Mouse (Mus musculus) frontal cortex, adult 2 months (tissue): ENCODE measurements around the gene Angel1. TPM values are rescaled to one million over a fixed set of nuclear protein-coding genes. Genes with fewer than 3 reads are reported as not detected.
A peak's percentile ranks its signal among the peaks of the same experiment; 100 is the strongest.

Experiments
- DNase-seq, 2 experiments: peaks; one replicate each; pipeline ENCODE4 v3.0.0; 2022; ENCODE audit warnings: low spot score in 1 of 2; ENCODE audit errors: extremely low spot score in 1 of 2
- polyA plus RNA-seq: library from polyadenylated mRNA; depleted of rRNA; stranded (reverse); fragments of >200 nt; gene quantifications from 2 replicates; pipeline ENCODE4 v1.2.3, GENCODE M21; 2012

Angel1 gene
- polyA plus RNA-seq, 1 experiment, result 14.1 TPM

- no peak for DNase-seq
Measured at GRCm38 (mm10) chr12:86705843-86706242, 20.4 kb downstream of the Angel1 start.

- no peak for DNase-seq
Measured at GRCm38 (mm10) chr12:86702690-86703089, 23.6 kb downstream of the Angel1 start.

- DNase-seq, result no peak
Measured at GRCm38 (mm10) chr12:86701491-86701890, 24.8 kb downstream of the Angel1 start.

DNA sequence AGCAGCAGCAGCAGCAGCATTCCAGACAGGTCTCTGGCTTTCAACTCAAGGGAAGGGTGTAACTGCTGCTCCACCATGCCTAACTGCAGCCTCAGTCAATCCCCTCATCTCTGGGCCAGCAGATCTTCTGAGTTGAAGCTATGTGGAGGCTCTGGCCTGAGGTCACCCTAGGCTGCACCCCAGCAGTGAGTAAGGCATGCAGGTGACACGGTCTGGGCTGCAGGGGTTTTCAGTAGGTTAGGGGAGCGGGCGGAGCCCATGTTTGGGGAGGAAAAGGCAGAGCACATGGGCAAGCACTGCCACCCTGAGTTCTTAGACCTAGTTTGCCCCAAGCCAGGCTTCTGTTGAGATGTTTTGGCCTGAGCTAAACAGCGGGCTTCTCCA, 25.3 kb downstream of the Angel1 start:
- DNase-seq, result no peak

GRCm38 (mm10) chr12:86699965-86700926, 26.0 kb downstream of the Angel1 start:
- DNase-seq, result peak; percentile 90 to 92

DNA sequence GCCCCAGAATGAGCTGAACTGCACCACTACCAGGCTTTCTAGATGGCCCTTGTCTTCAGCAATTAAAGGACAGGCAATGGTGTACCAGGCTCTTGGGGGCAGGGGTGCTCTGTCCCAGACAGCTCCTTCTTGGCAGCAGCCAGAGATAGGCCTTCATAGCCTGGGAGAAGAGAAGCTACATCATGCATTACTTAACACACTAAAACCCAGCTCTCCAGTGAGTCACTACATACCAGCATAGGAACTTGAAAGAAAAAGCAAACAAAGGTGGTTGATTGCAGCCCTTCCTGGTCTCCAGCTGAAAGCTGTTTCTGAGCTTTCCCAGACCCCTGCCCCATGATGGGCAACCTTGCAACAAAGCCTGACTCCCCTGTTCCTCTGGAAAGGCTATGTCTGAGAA, 27.7 kb downstream of the Angel1 start:
- DNase-seq, result no peak

DNA sequence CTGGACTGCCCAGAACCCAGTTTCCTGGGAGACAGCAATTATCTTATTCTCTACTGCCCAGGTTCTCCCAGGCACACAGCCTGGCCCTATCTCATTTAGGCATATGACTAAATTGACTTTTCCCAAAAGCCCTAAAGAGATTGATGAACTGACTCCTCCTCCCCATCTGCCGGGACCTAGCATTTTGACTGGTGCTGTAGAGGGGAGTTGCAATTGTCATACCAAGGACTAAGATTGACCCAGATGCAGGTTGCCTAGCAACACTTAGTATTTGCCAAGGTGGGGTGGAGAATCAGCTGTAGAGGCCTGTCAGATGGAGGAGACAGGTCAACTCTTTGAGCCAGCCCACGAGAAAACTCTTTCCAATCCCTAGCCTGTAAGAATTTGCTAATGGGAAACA, 28.3 kb downstream of the Angel1 start:
- DNase-seq, result no peak

GRCm38 (mm10) chr12:86694441-86694840, 31.8 kb downstream of the Angel1 start:
- DNase-seq, result no peak

GRCm38 (mm10) chr12:86693389-86693788, 32.9 kb downstream of the Angel1 start:
- DNase-seq, result no peak

DNA sequence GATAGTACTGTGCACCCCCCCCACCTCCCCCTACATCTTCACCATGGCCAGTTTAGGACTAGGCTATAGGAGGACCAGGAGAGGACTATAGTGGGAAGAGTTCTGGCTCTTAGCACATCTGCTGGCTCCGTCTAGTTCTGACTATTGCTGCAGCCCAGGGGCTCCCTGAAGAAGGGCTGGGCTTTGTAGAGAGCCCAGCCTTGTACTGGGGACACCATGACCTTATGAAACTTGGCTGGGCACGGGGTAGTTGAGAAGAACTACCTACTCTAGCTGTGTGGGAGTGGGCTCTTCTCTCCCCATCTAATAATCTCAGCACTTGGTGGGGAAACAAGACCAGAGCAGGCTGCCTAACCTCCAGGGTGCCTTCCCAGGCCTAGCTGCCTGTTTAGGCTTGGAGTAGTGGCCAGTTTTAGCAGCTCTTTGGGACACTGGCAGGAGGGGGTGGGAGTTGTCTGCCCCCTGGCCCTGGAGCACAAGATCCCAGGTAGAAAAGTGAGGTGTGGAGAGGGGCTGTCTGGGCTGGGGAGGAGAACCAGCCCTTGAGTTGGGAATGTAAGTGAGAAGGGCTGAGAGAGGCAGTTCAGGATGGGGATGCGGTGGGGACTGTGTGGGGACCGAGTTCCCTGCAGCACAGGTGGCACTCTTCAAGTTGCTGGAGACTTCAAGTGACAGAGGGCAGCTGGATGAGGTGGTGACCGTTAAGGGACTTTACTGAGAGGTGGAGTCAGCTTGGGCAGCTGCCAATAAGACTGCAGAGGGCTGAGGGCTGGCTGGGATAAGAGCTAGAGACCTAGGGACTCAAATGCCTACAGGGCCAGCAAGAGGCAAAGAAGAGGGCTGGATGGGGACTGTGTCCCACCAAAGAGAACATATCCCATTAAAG, 33.5 kb downstream of the Angel1 start:
- no peak for DNase-seq

DNA sequence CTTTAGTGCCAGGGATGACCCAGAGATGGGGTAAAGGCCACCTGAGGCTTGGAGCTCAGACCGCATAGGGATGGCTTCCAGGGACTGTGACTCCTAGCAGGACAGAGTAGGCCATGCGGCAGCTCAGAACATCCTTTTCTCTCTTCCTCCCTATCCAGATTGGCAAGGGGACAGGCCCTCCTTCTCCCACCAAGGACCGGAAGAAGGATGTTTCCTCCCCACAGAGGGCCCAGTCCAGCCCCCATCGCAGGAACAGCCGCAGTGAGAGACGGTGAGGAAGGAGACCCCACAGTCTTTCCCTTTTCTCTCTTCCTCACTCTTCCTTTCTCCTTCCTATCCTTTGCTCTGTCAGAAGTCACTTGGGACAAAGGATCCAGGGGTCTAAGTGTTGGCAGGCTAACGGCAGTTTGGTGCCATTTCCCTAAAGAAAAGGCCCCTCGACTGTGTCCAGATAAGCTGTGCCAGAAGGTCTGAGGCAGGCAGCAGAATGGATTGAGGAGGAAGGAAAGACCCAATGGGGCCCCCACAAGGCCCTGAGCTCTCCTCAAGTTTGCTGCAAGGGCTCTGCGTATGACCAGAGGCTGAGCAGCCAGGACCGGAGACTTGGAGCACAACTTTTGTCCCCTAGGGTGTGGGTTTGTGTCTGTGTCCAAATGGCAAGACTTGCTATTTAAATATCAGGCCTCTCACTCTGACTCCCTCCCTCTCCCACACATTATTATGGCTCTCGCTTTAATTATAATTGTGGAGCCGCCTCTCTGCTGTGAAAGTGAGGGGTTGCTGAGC, 35.4 kb downstream of the Angel1 start:
- no peak for DNase-seq

- no peak for DNase-seq
Measured at GRCm38 (mm10) chr12:86688917-86689316, 37.3 kb downstream of the Angel1 start.

DNA sequence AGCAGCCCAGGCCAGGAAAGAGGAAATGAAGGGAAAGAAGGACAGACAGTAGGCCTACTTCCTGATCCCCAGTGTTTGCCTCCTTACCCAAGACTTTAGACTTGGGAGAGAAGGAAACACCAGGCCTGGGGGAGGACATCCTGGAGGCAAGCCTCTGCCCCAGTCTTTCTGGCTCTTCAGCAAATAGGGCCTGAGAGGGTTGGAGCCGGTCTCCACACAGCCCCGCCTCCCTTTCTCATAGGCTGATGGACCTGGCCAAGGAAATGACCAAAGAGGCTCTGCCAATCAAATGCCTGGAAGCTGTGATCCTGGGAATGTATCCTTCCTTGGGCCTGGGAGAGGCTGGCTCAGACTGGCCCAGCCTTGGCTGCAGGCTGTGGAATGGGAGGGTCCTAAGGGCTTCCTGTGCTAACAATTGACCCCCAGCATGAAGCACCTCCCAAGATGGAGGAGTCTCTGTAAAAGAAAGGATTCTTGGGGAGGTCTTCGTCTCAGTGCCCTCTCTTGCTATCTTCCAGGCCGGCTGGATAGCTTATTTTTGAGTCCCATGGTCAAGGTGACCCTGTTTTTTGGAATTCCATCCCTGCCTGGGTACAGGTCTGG, 38.2 kb downstream of the Angel1 start:
- DNase-seq, result no peak

DNA sequence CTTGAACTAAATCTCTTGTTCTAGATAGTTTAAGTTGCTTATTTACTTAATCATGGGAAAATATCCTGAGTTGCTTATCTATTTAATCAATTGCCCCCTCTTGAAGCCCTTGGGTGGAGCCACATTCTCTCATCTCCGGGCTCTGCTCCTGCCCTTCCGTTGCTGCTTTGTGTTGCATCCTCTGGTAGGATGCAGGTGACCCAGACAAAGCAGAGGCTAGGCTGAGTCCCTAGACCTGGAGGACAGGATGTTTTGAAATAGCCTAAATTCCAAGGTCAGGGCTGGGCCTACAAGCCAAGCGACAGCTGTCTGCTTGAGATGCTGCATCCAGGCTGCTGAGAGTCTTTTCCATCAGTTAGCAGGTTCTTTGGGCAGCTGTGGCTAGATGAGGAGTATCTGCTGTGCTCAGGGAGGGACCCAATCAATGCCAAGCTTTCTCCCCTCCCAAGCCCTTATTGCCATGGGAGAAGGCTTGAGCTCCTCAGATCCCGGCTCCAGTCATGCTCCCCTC, 38.8 kb downstream of the Angel1 start:
- DNase-seq, result no peak

DNA sequence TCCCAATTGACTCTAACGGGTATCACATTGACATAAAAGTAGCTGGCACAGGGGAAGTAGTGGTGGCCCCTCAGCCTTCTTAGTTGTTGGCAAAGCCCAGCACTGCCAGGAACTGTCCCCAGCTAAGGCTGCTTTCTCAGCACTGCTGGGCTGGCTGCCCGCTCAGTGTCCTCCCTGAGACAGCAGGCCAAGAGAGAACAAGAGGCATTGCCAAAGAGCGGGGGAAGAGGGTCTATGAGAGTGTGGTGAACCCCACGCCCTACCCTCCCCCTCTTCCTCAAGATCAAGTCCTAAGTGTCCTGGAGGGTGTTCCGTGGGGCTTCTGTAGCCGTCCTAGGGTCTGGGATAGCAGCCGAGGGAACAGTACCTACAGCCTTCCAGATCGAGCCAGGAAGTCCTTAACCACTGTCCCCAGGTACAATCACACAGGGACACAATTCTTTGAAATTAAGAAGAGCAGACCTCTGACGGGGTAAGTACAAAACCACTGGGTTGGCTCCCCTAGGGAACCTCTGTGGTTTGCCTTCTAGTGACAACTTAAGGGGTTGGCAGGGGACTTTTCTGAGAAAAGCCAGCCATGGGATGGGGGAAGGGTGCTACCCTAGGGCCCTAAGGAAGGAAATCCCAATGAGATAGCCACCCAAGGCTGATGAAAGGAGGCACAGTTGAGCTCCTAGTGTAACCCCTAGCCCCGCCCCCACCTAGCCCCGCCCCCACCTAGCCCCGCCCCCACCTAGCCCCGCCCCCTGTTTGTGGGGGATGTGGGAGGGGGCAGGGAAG, 39.5 kb downstream of the Angel1 start:
- no peak for DNase-seq

GRCm38 (mm10) chr12:86685275-86685674, 41.0 kb downstream of the Angel1 start:
- no peak for DNase-seq

GRCm38 (mm10) chr12:86683698-86684097, 42.6 kb downstream of the Angel1 start:
- DNase-seq, result no peak

DNA sequence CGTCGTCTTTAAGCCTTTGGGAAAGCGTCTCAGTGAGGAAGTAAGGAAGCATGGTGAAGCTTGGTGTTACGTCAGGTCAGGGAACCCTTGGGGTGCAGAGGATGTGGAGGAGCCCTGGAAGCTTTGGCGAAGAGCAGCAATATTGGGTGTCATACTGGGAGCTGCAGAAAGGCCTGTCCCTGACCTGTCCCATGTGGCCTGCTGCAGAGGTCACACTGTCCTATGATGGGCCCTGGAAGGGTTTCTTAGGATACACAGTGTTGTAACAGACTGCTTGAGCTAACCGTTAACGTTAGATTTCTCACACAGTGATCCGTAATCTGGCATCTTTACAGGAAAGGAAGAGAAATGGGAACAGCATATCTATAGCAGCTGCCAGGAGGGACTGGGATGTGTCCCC, 44.1 kb downstream of the Angel1 start:
- no peak for DNase-seq

DNA sequence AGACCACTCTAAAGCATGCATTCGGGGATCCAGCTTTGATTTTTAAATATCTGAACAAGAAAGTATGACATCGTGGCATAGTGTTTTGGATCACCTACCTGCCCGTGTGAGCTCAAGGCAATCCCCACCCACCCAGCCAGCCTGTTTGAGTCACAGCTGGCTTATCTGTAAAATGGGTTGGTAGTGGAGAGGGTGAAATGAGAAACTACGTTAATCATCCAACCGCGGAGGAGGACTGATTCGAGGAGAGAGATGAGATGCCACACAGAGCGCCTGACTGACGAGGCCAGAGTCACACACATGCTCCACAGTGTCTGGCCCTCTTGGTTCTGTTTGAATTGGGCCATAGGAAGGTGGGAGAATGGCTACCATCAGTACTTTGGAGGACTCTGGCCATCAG, 44.6 kb downstream of the Angel1 start:
- no peak for DNase-seq
